Mouse (Mus musculus) liver, embryonic 15.5 days (tissue): ENCODE data around the gene Nat14. TPM values are rescaled to one million over a fixed set of nuclear protein-coding genes. Genes with fewer than 3 reads are reported as not detected.

Source experiments
- ATAC-seq: fragments of 200-750 bp; cut with Nextera tagmentation; 2 replicates; pipeline ENCODE4 v1.8.0; 2017; ENCODE audit warnings: moderate number of reproducible peaks, mild to moderate bottlenecking, moderate library complexity; ENCODE audit not compliant: insufficient read depth
- H3K27ac ChIP-seq: fragments of 300-500 bp; sonication (generic); replicated peaks from 2 replicates; pipeline ENCODE4 v1.5.1; 2015; ENCODE audit warnings: mild to moderate bottlenecking, inconsistent platforms
- H3K27me3 ChIP-seq: fragments of 300-500 bp; sonication (generic); 2 replicates; pipeline ENCODE4 v1.6.1; 2015; ENCODE audit warnings: mild to moderate bottlenecking, inconsistent platforms
- H3K36me3 ChIP-seq: fragments of 300-500 bp; sonication (generic); replicated peaks from 2 replicates; pipeline ENCODE4 v1.6.1; 2015; ENCODE audit warnings: moderate library complexity, mild to moderate bottlenecking, inconsistent platforms
- H3K4me1 ChIP-seq: fragments of 300-500 bp; sonication (generic); replicated peaks from 2 replicates; pipeline ENCODE4 v1.6.1; 2015; ENCODE audit warnings: inconsistent platforms
- H3K4me2 ChIP-seq: fragments of 300-500 bp; sonication (generic); 2 replicates; pipeline ENCODE4 v1.6.1; 2015; ENCODE audit warnings: moderate library complexity, mild to moderate bottlenecking, inconsistent platforms
- H3K4me3 ChIP-seq: fragments of 300-500 bp; sonication (generic); replicated peaks from 2 replicates; pipeline ENCODE4 v1.5.1; 2015; ENCODE audit warnings: mild to moderate bottlenecking, inconsistent platforms
- H3K9ac ChIP-seq: fragments of 300-500 bp; sonication (generic); 2 replicates; pipeline ENCODE4 v1.6.1; 2015; ENCODE audit warnings: moderate library complexity, mild to moderate bottlenecking, inconsistent platforms
- H3K9me3 ChIP-seq: fragments of 300-500 bp; sonication (generic); replicated peaks from 2 replicates; pipeline ENCODE4 v1.6.1; 2016; ENCODE audit warnings: inconsistent platforms
- WGBS: fragments of 180-500 bp; shearing (Covaris S2); methylation state at CpG from one replicate; pipeline ENCODE4 v1.1.7; 2015; ENCODE audit warnings: mixed read lengths; ENCODE audit not compliant: insufficient replicate concordance; 5-methylcytosine and 5-hydroxymethylcytosine counted together
- polyA plus RNA-seq: library from polyadenylated mRNA; unstranded; fragments of >200 nt; fragmentation: Nextera tagmentation; extraction: Ambion mirVana; gene quantifications from 2 replicates; pipeline ENCODE4 v1.2.1, GENCODE M21; 2015

Nat14 gene
- polyA plus RNA-seq, 1 experiment from 2014 or later, result 0.23 TPM

GRCm38 (mm10) chr7:4950561-4951342, 28.9 kb downstream of the Nat14 start:
- H3K4me2 ChIP-seq, result no peak overlapping the region
- H3K4me1 ChIP-seq, result peaks cover 5% of the 10 kb centered on the region; the same call in 1 of the 2 replicates
- ATAC-seq, result no peak
- no peak overlapping the region for H3K27ac ChIP-seq
- H3K9me3 ChIP-seq, result no peaks in the 10 kb centered on the region
- H3K36me3 ChIP-seq, result no peaks in the 10 kb centered on the region
- no peak overlapping the region for H3K9ac ChIP-seq
- no peak overlapping the region for H3K4me3 ChIP-seq
- WGBS, result 69% methylated on average over 19 of the region's 19 CpGs
- no peaks in the 10 kb centered on the region for H3K27me3 ChIP-seq

- no peak overlapping the region for H3K27ac ChIP-seq
- 30% methylated on average over 10 of the region's 10 CpGs for WGBS
- no peak overlapping the region for H3K9ac ChIP-seq
- no peak overlapping the region for H3K4me2 ChIP-seq
- no peak overlapping the region for H3K4me3 ChIP-seq
- ATAC-seq, result no peak
- no peaks in the 10 kb centered on the region for H3K9me3 ChIP-seq
- no peaks in the 10 kb centered on the region for H3K4me1 ChIP-seq
- no peaks in the 10 kb centered on the region for H3K27me3 ChIP-seq
- H3K36me3 ChIP-seq, result no peaks in the 10 kb centered on the region
Observed at GRCm38 (mm10) chr7:4953815-4954445, 32.1 kb downstream of the Nat14 start.

GRCm38 (mm10) chr7:4957361-4957760, 35.5 kb downstream of the Nat14 start:
- Histone ChIP-seq H3K27ac (no peak overlapping the region), H3K9me3 (no peaks in the 10 kb centered on the region), H3K36me3 (no peaks in the 10 kb centered on the region), H3K9ac (no peak overlapping the region), H3K4me3 (no peak overlapping the region), H3K27me3 (no peaks in the 10 kb centered on the region), H3K4me2 (no peak overlapping the region), H3K4me1 (no peaks in the 10 kb centered on the region)
- 72% methylated on average over 10 of the region's 10 CpGs for WGBS
- no peak for ATAC-seq

- 0 out of 2 replicates have a peak, but pooled peaks cover 2% of the 10 kb centered on the region for H3K4me1 ChIP-seq
- no peak for ATAC-seq
- H3K4me3 ChIP-seq, result no peak overlapping the region
- no peaks in the 10 kb centered on the region for H3K36me3 ChIP-seq
- no peak overlapping the region for H3K4me2 ChIP-seq
- no peak overlapping the region for H3K27ac ChIP-seq
- 45% methylated on average over 5 of the region's 5 CpGs for WGBS
- no peaks in the 10 kb centered on the region for H3K27me3 ChIP-seq
- H3K9ac ChIP-seq, result no peak overlapping the region
- H3K9me3 ChIP-seq, result no peaks in the 10 kb centered on the region
Observed at GRCm38 (mm10) chr7:4963527-4963926, 41.7 kb downstream of the Nat14 start.

GRCm38 (mm10) chr7:4964272-4964671, 42.4 kb downstream of the Nat14 start, which contains the start of gene Sbk2:
Gene Sbk2 (minus strand): TSS chr7:4964406.
- H3K9me3 ChIP-seq, result no peaks in the 10 kb centered on the region
- H3K4me1 ChIP-seq, result 0 out of 2 replicates have a peak, but pooled peaks cover 2% of the 10 kb centered on the region
- H3K27ac ChIP-seq, result no peak within 1 kb of the TSS
- no peaks in the 10 kb centered on the region for H3K27me3 ChIP-seq
- WGBS, result 2% methylated on average over 10 of the region's 10 CpGs
- peak within 1 kb of the TSS; percentile 20; the same call in 1 of the 2 replicates for H3K4me2 ChIP-seq
- no peaks in the 10 kb centered on the region for H3K36me3 ChIP-seq
- no peak within 1 kb of the TSS for H3K9ac ChIP-seq
- H3K4me3 ChIP-seq, result no peak within 1 kb of the TSS
- peak; percentile 52 for ATAC-seq

- H3K9me3 ChIP-seq, result no peaks in the 10 kb centered on the region
- 60% methylated on average over 5 of the region's 5 CpGs for WGBS
Observed at GRCm38 (mm10) chr7:4964988-4965387, 43.2 kb downstream of the Nat14 start.

GRCm38 (mm10) chr7:4971068-4971467, 49.2 kb downstream of the Nat14 start, which contains the start of gene Sbk3:
Gene Sbk3 (minus strand): TSS chr7:4971168.
- Histone ChIP-seq H3K36me3 (no peaks in the 10 kb centered on the region), H3K27me3 (no peaks in the 10 kb centered on the region), H3K4me2 (no peak within 1 kb of the TSS), H3K9me3 (no peaks in the 10 kb centered on the region), H3K27ac (no peak within 1 kb of the TSS), H3K4me3 (no peak within 1 kb of the TSS), H3K4me1 (no peaks in the 10 kb centered on the region), H3K9ac (no peak within 1 kb of the TSS)
- 23% methylated on average over 6 of the region's 6 CpGs for WGBS
- no peak for ATAC-seq

More at GRCm38 (mm10) chr7:4964988-4965387, 43.2 kb downstream of the Nat14 start:
- Histone ChIP-seq H3K27ac (no peak overlapping the region), H3K9ac (no peak overlapping the region), H3K4me3 (no peak overlapping the region), H3K27me3 (no peaks in the 10 kb centered on the region), H3K4me2 (no peak overlapping the region), H3K36me3 (no peaks in the 10 kb centered on the region), H3K4me1 (0 out of 2 replicates have a peak, but pooled peaks cover 2% of the 10 kb centered on the region)
- no peak for ATAC-seq

- no peak overlapping the region for H3K4me2 ChIP-seq
- no peak overlapping the region for H3K9ac ChIP-seq
- H3K27ac ChIP-seq, result no peak overlapping the region
- H3K27me3 ChIP-seq, result no peaks in the 10 kb centered on the region
- ATAC-seq, result no peak
- H3K36me3 ChIP-seq, result no peaks in the 10 kb centered on the region
- no peaks in the 10 kb centered on the region for H3K9me3 ChIP-seq
- no peaks in the 10 kb centered on the region for H3K4me1 ChIP-seq
- no peak overlapping the region for H3K4me3 ChIP-seq
- 20% methylated on average over 7 of the region's 7 CpGs for WGBS
Observed at GRCm38 (mm10) chr7:4971710-4972109, 49.9 kb downstream of the Nat14 start.

GRCm38 (mm10) chr7:4972321-4973047, 50.7 kb downstream of the Nat14 start:
- no peaks in the 10 kb centered on the region for H3K27me3 ChIP-seq
- H3K9me3 ChIP-seq, result no peaks in the 10 kb centered on the region
- no peak overlapping the region for H3K4me2 ChIP-seq
- no peaks in the 10 kb centered on the region for H3K4me1 ChIP-seq
- H3K9ac ChIP-seq, result no peak overlapping the region
- no peaks in the 10 kb centered on the region for H3K36me3 ChIP-seq
- H3K4me3 ChIP-seq, result no peak overlapping the region
- H3K27ac ChIP-seq, result no peak overlapping the region
- 43% methylated on average over 18 of the region's 18 CpGs for WGBS
- no peak for ATAC-seq
